Mouse (Mus musculus) mouse embryonic stem cell (cell line): ENCODE data around the gene Nufip1.

Experiments used
- in situ Hi-C, 2 experiments: fragments of 300-500 bp; cut with MboI; formaldehyde crosslinking; loops; 1 replicate in 1 of 2; 3 replicates in 1 of 2; pipeline ENCODE4 v1.14.3; 2019 to 2020; ENCODE audit warnings: low sequenced_read_pairs in 2 of 2, low pct_unique_long_range_greater_than_20kb in 1 of 2, mixed read lengths in 1 of 2; ENCODE audit not compliant: unreplicated experiment in 1 of 2

The Nufip1 gene

DNA sequence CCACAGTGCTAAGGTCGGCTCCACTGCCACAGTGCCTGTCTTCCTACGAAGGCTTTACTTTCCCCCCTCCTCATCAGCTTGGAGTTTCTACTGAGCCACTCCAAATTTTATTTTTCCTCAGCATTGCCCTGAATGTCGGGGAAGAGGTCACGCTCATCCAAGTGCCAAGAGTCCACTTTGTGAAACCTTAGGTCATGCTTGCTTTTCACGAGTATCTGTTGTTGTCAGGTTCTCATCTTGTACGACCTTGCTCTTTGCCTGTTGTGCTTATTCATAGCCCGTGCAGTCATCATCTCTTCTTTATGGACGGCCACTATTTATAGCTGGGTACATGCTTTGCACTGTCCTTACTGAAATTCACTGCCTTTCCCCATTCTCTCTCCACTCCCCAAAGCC, 12.0 kb downstream of the Nufip1 start:
- in situ Hi-C loops, result no loop called here

DNA sequence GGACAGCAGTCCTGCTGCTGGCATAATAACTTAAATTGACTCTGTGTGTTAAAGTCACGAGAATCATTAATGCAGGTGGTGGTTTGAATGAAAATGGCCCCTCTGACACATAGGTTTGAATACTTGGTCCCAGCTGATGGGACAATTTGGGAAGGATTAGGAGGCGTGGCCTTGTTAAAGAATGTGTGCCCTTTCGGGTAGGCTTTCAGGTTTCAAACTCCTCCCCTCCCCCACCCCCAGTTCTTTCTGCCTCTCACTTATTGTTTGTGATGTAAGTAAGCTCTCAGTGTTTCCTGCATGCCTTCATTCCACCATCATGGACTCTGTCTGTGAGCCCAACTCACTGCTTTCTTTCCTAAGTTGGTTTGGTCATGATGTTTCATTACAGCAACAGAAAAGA, 16.6 kb downstream of the Nufip1 start:
- in situ Hi-C loops, result no loop called here

DNA sequence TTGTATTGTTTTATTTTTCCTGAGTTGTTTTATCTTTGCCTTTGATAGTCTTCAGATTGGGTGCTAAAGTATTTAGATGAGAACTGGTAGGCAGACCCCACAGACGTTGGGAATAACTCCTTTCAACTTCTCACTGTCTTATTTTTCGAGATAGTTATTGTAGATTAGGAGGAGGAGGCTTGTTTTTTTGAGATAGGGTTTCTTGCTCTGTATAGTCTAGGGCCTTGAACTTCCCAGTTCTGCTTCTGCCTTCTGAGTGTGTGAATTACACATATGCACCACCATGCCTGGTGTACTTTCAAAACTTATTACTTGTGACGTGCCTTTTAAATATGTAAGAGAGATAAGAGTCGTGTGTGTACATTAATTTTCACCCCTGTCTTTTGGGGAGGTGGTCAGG, 17.5 kb downstream of the Nufip1 start:
- in situ Hi-C loops, result no loop called here

DNA sequence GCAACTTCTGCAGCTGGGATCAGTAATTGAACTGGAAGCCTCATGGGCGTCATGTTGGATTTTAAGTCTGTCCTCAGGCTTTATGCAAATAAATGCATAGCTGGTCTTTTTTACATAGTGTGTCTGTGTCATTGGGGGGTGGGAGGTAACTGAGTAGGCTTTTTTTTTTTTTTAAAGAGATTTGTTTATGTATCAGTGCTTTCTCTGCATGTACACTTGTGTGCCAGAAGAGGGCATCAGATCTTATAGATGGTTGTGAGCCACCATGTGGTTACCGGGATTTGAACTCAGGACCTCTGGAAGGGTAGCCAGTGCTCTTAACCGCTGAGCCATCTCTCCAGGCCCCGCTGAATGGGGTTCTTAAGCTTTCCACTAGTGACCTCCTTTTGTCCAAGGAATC, 24.3 kb downstream of the Nufip1 start:
- in situ Hi-C loops, result no loop called here

DNA sequence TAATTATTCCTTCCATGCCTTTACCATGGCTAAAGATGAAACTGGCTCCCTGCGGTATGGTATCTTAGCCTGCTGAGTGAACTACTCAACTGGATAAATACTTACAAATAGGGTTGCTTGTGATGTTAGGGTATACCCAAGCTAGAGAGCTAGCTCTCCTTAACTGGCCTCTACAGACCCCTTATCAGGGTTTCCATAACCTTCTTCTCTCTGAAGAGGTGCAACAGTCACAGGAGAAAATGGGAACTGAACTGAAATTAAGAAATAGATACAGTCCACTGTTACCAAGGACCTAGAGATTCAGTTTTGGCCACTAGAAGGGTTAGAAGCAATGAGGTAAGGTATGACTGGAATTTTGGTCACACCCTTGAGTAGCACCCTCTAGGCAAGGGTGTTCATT, 34.6 kb downstream of the Nufip1 start:
- in situ Hi-C loops, result no loop called here

DNA sequence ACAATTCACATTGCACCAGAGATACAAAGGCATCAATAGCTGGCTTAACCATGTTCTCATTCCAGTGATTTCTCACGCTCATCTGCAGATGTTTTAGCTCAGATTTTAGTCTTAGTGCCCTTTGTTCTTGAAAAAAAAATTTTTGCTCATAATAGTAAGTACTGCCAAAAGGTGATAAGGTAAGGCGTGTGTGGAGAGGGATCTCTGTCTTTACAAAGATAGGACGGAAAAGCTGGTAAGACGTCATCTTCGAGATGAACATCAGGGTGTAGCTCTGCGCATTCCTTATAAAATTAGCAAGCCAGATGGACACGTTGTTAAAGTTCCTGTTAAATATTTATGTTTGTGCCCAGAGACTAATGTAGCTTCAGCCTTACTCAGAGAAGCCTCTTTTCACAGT, 35.2 kb downstream of the Nufip1 start:
- in situ Hi-C loops, result no loop called here

DNA sequence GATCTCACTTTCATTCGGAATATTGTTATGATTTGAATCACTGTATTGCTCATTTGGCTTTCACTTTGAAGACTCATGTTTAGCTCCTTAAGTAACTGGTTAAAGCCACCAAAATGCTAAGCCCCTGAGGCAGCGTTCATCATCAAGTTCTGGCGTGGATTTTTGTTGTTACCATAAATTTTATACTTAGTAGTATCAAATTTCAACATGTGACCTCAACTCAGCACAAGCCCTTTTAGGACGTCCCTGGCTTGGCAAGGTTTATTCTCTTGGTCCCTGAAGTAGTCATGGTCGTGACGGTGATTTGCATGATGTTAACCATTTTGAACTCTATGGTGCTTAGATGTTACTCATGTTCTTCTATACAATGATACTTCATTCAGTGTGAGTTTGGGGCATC, 36.4 kb downstream of the Nufip1 start:
- in situ Hi-C loops, result no loop called here

DNA sequence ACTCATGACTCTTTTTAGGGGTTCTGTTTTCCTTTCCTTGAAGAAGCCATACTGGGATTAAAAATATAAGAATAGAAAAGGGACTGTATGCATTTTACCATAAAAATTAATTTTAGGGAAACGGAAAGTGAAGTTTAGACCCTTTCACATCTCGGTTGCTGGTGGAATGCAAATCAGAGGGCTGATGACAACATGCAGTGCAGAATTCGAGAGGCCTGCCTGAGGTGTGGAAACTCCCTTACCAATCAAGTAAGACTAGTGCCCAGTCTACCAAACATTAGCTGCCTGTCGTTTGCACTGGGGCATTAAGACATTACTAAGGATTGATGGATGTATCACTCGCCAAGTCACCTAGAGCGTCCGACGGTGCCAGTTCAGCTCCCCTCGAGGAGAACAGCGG, 37.6 kb downstream of the Nufip1 start:
- in situ Hi-C loops, result no loop called here

DNA sequence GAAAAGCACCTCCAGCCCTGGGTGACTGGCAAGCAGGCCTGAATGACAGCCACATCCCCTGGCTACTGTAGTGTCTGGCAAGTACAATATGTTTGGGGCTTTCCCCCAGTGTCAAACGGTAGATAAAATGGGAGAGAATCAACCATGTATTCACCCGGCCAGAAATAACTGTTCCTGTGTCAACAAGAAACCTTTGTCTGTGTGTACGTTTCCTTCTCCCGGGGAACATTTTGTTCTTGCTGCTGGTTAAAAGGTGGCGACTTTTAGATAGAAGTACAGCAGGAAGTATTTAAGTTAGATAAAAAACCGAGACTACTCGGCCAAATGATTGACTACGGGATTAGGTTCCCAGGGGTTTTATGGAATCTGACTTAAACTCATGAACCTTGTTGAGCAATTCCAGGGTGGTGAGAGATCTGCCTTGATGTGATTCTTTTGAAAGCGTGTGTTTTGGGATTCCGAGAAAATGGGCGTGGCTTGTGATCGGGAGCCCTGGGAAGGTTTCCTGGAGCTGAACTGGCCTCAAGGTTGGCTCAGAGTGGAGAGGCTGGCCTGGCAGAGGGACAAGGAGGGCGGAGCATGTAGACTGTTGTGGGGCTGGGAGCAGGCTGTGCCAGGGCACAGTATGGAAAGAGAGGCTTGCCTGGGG, 39.0 kb downstream of the Nufip1 start:
- in situ Hi-C loops, result loop anchor here (25.0 kb wide), 1 partner anchor 863 kb away; no protein-coding TSS in a partner anchor

DNA sequence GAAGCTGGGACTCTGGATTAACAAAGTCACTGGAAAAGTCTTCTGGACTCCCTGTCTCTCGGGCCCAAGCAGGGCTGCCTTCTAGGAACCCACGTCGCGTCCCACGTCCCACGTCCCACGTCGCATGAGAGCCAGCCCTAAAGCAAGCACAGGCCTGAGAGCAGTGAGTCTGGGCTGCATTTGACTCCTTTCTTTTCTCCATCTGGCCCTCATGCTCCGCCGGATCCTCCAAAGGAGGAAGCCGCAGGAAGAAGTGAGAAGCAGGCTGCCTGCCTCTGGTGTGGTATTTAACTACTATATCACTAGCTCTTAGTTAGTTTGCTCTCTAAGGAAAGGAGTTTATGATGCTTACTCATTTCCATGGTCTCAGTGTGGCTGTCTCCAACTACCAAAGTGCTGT, 39.8 kb downstream of the Nufip1 start:
- in situ Hi-C loops, result loop anchor here (25.0 kb wide), 1 partner anchor 862 kb away; no protein-coding TSS in a partner anchor

DNA sequence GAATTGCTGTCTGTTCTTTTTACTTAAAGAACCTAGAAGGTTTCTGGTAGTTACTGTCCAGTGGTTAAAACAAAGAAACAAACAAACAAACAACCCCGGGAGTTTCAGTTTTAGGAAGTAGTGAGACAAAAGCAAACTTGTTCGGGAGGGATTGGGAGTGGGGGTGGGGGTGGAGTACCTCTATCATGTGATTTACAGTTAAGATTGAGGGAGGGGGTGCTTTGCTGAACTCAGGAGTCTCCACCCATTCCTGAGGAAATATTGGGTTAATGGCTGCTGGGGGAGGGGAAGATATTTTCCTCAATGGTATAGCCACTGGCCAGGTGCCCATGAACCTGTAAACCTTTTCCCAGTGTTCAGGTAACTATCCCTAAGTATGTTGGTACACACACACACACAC, 40.3 kb downstream of the Nufip1 start:
- in situ Hi-C loops, result loop anchor here (25.0 kb wide), 1 partner anchor 861 kb away; no protein-coding TSS in a partner anchor

DNA sequence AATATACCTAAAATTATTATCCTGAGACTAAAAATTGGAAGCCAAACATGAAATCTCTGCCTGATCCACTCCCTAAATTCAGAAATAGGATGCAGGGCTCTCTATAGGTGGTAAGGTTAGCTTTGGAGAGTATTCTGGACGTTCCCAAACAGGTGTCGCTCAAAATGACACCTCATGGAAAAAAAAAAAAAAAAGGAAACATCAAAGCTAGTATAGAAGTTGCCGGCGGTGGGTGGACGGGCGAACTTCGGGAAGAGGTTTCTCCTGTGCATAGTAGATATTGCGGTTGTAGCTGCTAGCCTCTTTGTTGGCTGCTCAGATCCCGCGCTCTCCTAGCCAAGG, 41.1 kb downstream of the Nufip1 start:
- in situ Hi-C loops, result loop anchor here (25.0 kb wide), 1 partner anchor 861 kb away; no protein-coding TSS in a partner anchor

DNA sequence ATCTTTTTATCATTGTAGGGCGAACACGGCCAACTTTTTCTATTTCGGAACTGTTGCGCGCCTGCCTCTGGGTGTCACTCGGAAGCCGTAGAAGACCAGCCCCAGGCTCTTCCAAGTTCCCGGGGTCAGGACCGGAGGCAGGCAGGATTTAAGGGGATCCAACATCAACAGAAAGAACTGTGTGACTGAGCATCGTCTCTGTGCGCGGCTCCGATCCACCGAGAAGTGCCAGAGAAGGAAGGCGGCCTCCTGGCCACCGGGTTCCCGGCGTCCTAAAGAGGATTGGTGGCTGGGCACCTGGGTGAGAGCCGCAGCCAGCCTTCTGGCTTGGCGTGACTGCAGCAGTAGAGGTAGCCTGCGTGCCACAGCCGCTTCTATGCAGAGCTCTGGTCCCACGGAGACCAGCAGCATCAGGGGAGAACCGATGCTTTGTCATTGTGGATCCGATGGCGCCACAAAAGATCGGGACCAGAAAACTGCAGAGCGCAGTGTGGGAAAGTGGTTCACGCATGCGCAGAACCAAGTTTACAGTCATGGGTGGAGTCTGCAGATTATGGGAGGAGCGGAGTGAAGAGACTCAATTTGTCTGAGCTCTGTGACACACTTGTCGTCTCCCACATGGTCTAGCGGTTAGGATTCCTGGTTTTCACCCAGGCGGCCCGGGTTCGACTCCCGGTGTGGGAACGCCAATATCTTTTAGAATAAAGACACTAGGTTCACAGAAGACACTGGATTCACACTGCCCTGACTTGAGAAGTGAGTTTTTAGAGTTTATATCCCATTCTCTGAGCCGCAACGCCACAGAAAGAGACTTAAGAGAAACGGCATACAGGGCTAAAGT, 41.7 kb downstream of the Nufip1 start:
- in situ Hi-C loops, result loop anchor here (25.0 kb wide), 1 partner anchor 860 kb away; no protein-coding TSS in a partner anchor

DNA sequence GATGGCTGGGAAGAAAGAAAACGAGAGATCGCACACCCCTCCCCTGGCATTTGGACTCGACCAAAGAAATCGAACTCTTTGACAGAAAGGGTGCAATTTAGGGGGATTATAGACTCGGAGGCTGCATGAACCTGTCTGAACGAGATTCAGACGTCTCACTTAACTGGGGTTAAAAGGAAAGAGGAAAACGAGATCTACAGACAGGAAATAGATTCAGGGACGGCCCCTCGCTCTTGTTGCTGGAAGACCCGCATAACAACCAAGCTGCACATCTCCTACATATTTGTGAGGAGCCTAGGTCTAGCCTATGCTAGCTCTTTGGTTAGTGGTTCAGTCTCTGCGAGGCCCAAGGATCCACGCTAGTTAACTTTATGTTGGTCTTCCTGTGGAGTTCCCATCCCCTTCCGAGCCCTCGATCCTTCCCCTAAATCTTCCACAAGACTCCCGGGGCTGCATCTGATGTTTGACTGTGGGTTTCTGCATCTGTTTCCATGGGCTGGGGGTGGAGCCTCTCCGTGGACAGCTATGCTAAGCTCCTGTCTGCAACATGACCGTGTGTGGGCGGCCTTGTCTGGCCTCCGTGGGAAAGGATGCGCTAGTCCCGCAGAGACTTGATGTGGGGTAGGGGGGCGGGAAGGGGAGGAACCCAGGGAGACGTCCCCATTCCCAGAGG, 42.4 kb downstream of the Nufip1 start:
- in situ Hi-C loops, result loop anchor here (25.0 kb wide), 1 partner anchor 859 kb away; no protein-coding TSS in a partner anchor

DNA sequence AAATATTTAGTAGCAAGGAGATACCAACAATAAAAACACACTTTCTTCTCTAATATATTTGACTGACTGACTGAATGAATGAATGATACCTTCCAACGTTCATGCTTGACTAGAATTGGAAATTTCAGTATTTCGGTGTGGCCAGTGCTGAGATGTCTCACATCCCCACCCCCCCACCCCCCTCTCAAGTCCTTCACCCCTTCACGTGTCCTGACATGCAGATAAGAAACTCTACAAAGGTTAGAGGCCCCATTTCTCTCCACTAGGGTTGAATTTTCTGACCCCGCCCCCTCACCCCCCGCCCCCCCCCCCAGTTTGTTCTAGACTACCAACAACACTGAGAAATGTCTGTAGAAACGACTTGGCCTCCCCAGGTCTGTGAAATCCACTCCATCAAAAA, 43.1 kb downstream of the Nufip1 start:
- in situ Hi-C loops, result loop anchor here (25.0 kb wide), 1 partner anchor 858 kb away; no protein-coding TSS in a partner anchor

DNA sequence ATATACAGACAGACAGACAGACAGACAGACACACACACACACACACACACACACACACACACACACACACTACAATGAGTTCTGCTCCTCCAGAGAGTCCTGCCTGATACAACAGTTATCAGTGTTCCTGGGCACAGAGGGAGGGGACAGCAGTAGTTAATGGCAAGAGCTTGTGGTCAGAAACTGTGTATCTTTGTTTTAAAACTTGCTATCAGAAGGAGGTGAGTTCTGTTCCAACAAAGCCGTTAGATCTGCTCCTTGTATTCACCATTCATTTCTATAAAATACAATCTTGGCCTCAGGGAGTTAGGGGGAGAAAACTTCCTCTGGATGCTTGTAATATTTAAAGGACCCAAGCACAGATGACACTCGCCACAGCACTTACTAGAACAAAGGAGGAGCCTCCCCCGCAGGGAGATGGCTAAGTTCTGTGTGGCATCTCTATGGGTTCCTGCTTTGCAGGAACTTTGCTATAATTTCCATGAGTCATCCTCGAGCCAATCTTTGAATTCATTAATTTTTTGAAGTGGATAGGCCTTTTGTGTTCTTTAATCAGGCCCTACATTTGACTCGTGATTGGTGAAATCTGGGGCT, 47.6 kb downstream of the Nufip1 start:
- in situ Hi-C loops, result loop anchor here (25.0 kb wide), 1 partner anchor 854 kb away; no protein-coding TSS in a partner anchor

DNA sequence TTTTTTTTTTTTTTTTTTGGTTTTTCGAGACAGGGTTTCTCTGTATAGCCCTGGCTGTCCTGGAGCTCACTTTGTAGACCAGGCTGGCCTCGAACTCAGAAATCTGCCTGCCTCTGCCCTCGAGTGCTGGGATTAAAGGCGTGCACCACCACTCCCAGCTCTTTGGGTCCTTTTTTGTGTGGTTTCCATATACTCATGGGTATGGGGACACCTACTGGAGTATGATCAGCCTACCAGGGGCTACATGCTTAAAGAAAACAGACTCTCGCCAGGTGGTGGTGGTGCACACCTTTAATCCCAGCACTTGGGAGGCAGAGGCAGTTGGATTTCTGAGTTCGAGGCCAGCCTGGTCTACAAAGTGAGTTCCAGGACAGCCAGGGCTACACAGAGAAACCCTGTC, 49.9 kb downstream of the Nufip1 start:
- in situ Hi-C loops, result loop anchor here (25.0 kb wide), 1 partner anchor 852 kb away; no protein-coding TSS in a partner anchor

DNA sequence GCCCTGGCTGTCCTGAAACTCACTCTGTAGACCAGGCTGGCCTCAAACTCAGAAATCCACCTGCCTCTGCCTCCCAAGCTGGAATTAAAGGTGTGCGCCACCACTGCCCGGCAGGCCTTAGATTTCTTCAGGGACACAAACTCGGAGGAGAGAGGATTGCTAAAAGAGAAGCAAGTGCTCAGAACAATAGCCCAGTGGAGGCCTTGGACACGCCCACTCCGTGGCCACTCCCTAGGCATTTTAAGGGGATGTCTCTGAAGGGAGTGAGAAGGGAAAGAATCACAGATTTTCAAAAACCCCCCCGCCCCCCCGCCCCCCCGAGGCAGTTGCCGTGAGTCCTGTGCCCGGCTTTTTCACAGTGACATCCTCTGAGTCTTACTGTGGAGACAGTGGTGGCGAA, 53.5 kb downstream of the Nufip1 start:
- in situ Hi-C loops, result loop anchor here (25.0 kb wide), 1 partner anchor 848 kb away; no protein-coding TSS in a partner anchor
